11 mouse cellular contexts compared by ENCODE assay signal in the genomic region with DNA sequence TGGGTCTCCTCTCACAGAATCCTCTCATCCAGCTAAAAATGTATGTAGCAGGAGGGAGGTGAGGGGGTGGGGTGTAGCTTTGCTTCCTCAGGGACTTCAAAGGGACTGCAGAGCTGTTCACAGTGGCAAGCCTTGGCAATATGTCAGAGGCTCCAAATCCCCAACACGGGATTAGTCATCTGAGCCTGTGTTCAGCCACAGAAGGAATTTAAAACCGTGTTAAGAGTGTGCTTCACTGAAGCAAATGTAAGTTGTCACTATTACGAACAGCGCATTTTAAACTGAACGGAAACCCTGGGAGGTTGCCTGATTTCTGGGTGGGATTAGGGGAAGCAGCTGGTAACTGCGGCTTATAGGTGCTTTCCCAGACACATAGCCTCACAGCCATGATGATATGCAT.
DNase-seq lines count a peak whose midpoint lies in the region; ATAC-seq and TF ChIP-seq lines count a peak whose summit lies in the region.
"Had no signal": no experiment of that assay in that cellular context is flagged by ENCODE, and none has a peak within 500 bp of the region (broad histone marks: within the 10 kb centered on the region; RNA-seq: fewer than 3 reads in every experiment).

No protein-coding gene starts in this region.

- TF ChIP-seq EP300 in CH12.LX (IDR thresholded peaks at IDR 0.05; ENCODE audit: low read length), result no peak
- no peak for TF ChIP-seq EP300 in stomach, postnatal 0 days (optimal IDR thresholded peaks at IDR 0.05)

- no peak for ATAC-seq in forebrain, embryonic 11.5 days (replicated peaks; ENCODE audit: low FRiP score)
- no peak for ATAC-seq in embryonic facial prominence, embryonic 11.5 days (replicated peaks; ENCODE audit: insufficient number of reproducible peaks, low FRiP score, low TSS enrichment, low read depth)
- peak; percentile 77 for ATAC-seq in midbrain, embryonic 13.5 days
- ATAC-seq in monocyte, adult 5-6 weeks (replicated peaks; ENCODE audit: insufficient number of reproducible peaks, low FRiP score, low TSS enrichment, poor library complexity, severe bottlenecking), result no peak
- no peak for ATAC-seq in stomach, postnatal 0 days (ENCODE audit: low FRiP score, low TSS enrichment)

- TF ChIP-seq CTCF in CH12.LX (conservative IDR thresholded peaks at IDR 0.05 in 1 of 2, IDR thresholded peaks at IDR 0.05 in 1 of 2; ENCODE audit: low read depth in 2 of 2, low read length in 2 of 2), result no peak
- TF ChIP-seq CTCF in stomach, postnatal 0 days (IDR thresholded peaks at IDR 0.05; ENCODE audit: low read depth), result no peak

- H3K4me3 ChIP-seq in forebrain, embryonic 10.5 days, result no peak overlapping the region
- H3K4me3 ChIP-seq in forebrain, embryonic 11.5 days (ENCODE audit: low read depth, low read length), result no peak overlapping the region
- H3K4me3 ChIP-seq in CH12.LX (replicated peaks in 1 of 3; ENCODE audit: low read depth in 2 of 3, low read length in 2 of 3, poor library complexity in 1 of 3), result no peak overlapping the region
- H3K4me3 ChIP-seq in embryonic facial prominence, embryonic 11.5 days (ENCODE audit: low read depth, low read length), result no peak overlapping the region
- no peak overlapping the region for H3K4me3 ChIP-seq in midbrain, embryonic 13.5 days (replicated peaks)
- no peak overlapping the region for H3K4me3 ChIP-seq in stomach, postnatal 0 days (ENCODE audit: low read depth, low read length)
- H3K4me3 ChIP-seq: kidney, embryonic 15.5 days; limb, embryonic 12.5 days; megakaryocyte, embryonic 14.5 days had no signal

- WGBS in forebrain, embryonic 10.5 days, result 15% methylated on average over 6 of the region's 6 CpGs
- 5% methylated on average over 6 of the region's 6 CpGs for WGBS in forebrain, embryonic 11.5 days
- WGBS in embryonic facial prominence, embryonic 11.5 days, result 19% methylated on average over 6 of the region's 6 CpGs
- WGBS in midbrain, embryonic 13.5 days, result 9% methylated on average over 6 of the region's 6 CpGs
- 22% methylated on average over 6 of the region's 6 CpGs for WGBS in stomach, postnatal 0 days

- H3K36me3 ChIP-seq in forebrain, embryonic 10.5 days (replicated peaks), result no peaks in the 10 kb centered on the region
- no peaks in the 10 kb centered on the region for H3K36me3 ChIP-seq in forebrain, embryonic 11.5 days (ENCODE audit: control insufficient read depth, insufficient read depth, low read length)
- no peaks in the 10 kb centered on the region for H3K36me3 ChIP-seq in CH12.LX (replicated peaks in 1 of 2; ENCODE audit: control insufficient read depth in 1 of 2, insufficient read depth in 1 of 2, low read length in 1 of 2)
- H3K36me3 ChIP-seq in embryonic facial prominence, embryonic 11.5 days (replicated peaks; ENCODE audit: control insufficient read depth, insufficient read depth, low read depth, low read length), result no peaks in the 10 kb centered on the region
- H3K36me3 ChIP-seq in midbrain, embryonic 13.5 days, result no peaks in the 10 kb centered on the region
- no peaks in the 10 kb centered on the region for H3K36me3 ChIP-seq in stomach, postnatal 0 days (ENCODE audit: control insufficient read depth, insufficient read depth, low read length)
- H3K36me3 ChIP-seq: kidney, embryonic 15.5 days; limb, embryonic 12.5 days had no signal

- TF ChIP-seq POLR2A in CH12.LX (IDR thresholded peaks at IDR 0.05; ENCODE audit: low read depth, low read length), result no peak

- no peak overlapping the region for H3K4me2 ChIP-seq in forebrain, embryonic 11.5 days (ENCODE audit: low read depth, low read length, severe bottlenecking)
- H3K4me2 ChIP-seq in CH12.LX (ENCODE audit: insufficient read depth, low read depth, poor library complexity, severe bottlenecking), result no peak overlapping the region
- H3K4me2 ChIP-seq in embryonic facial prominence, embryonic 11.5 days (ENCODE audit: low read depth, low read length), result no peak overlapping the region
- no peak overlapping the region for H3K4me2 ChIP-seq in midbrain, embryonic 13.5 days (replicated peaks)
- H3K4me2 ChIP-seq in stomach, postnatal 0 days (replicated peaks; ENCODE audit: low read depth), result no peak overlapping the region
- H3K4me2 ChIP-seq: kidney, embryonic 15.5 days; limb, embryonic 12.5 days had no signal

- H3K79me2 ChIP-seq in CH12.LX (replicated peaks; ENCODE audit: control insufficient read depth, extremely low read depth, insufficient read depth, poor library complexity, severe bottlenecking), result no peaks in the 10 kb centered on the region

- H3K9me3 ChIP-seq in forebrain, embryonic 10.5 days, result no peaks in the 10 kb centered on the region
- H3K9me3 ChIP-seq in forebrain, embryonic 11.5 days (ENCODE audit: control insufficient read depth, low read length), result no peaks in the 10 kb centered on the region
- no peaks in the 10 kb centered on the region for H3K9me3 ChIP-seq in CH12.LX (replicated peaks; ENCODE audit: low read length)
- no peaks in the 10 kb centered on the region for H3K9me3 ChIP-seq in embryonic facial prominence, embryonic 11.5 days (replicated peaks; ENCODE audit: control insufficient read depth, low read length)
- no peaks in the 10 kb centered on the region for H3K9me3 ChIP-seq in midbrain, embryonic 13.5 days
- H3K9me3 ChIP-seq in stomach, postnatal 0 days (ENCODE audit: control insufficient read depth, low read length), result no peaks in the 10 kb centered on the region
- H3K9me3 ChIP-seq: kidney, embryonic 15.5 days; limb, embryonic 12.5 days; megakaryocyte, embryonic 14.5 days had no signal

- H3K4me1 ChIP-seq in forebrain, embryonic 10.5 days, result peaks cover 24% of the 10 kb centered on the region
- no peaks in the 10 kb centered on the region; the same call in 1 of the 2 replicates for H3K4me1 ChIP-seq in forebrain, embryonic 11.5 days (replicated peaks; ENCODE audit: control insufficient read depth, insufficient read depth, low read length)
- H3K4me1 ChIP-seq in CH12.LX (ENCODE audit: control insufficient read depth in 1 of 2, insufficient read depth in 2 of 2), result peaks cover 0 to 11% of the 10 kb centered on the region in 2 experiments; a peak in 1 of 4 replicates
- no peaks in the 10 kb centered on the region for H3K4me1 ChIP-seq in embryonic facial prominence, embryonic 11.5 days (ENCODE audit: control insufficient read depth, insufficient read depth, low read length)
- H3K4me1 ChIP-seq in midbrain, embryonic 13.5 days (replicated peaks), result peaks cover 24% of the 10 kb centered on the region
- H3K4me1 ChIP-seq in stomach, postnatal 0 days (replicated peaks; ENCODE audit: control insufficient read depth, insufficient read depth), result no peaks in the 10 kb centered on the region
- H3K4me1 ChIP-seq: megakaryocyte, embryonic 14.5 days had no signal

- in situ Hi-C loops in CH12.LX (cut with MboI; ENCODE audit: low pct_ligation_motif_present, low pct_unique_long_range_greater_than_20kb, low sequenced_read_pairs), result no loop called here

- no peak overlapping the region for H3K9ac ChIP-seq in forebrain, embryonic 11.5 days (ENCODE audit: low read length)
- H3K9ac ChIP-seq in CH12.LX (ENCODE audit: insufficient read depth, low read depth), result no peak overlapping the region
- no peak overlapping the region for H3K9ac ChIP-seq in embryonic facial prominence, embryonic 11.5 days (replicated peaks; ENCODE audit: low read length)
- H3K9ac ChIP-seq in midbrain, embryonic 13.5 days (replicated peaks), result no peak overlapping the region
- H3K9ac ChIP-seq in stomach, postnatal 0 days (ENCODE audit: low read length), result no peak overlapping the region
- H3K9ac ChIP-seq: kidney, embryonic 15.5 days; limb, embryonic 12.5 days had no signal

- no peak for DNase-seq in forebrain, embryonic 10.5 days (ENCODE audit: extremely low spot score, low spot score)
- no peak for DNase-seq in forebrain, embryonic 11.5 days (ENCODE audit: low spot score)
- peak; percentile 21 for DNase-seq in CH12.LX (ENCODE audit: extremely low read depth)
- DNase-seq in embryonic facial prominence, embryonic 11.5 days (ENCODE audit: low spot score), result peak; percentile 23
- DNase-seq in urinary bladder, postnatal 10 days (ENCODE audit: low spot score), result no peak
- DNase-seq in stomach, postnatal 0 days (ENCODE audit: low spot score), result no peak

- H3K27me3 ChIP-seq in forebrain, embryonic 10.5 days (ENCODE audit: poor library complexity, severe bottlenecking), result peaks cover 12% of the 10 kb centered on the region; the same call in 1 of the 2 replicates
- no peaks in the 10 kb centered on the region for H3K27me3 ChIP-seq in forebrain, embryonic 11.5 days (ENCODE audit: control insufficient read depth, insufficient read depth, low read length)
- H3K27me3 ChIP-seq in CH12.LX (replicated peaks), result peaks cover 62% of the 10 kb centered on the region
- H3K27me3 ChIP-seq in embryonic facial prominence, embryonic 11.5 days (ENCODE audit: control insufficient read depth, insufficient read depth, low read length), result no peaks in the 10 kb centered on the region
- peaks cover 30% of the 10 kb centered on the region for H3K27me3 ChIP-seq in midbrain, embryonic 13.5 days
- no peaks in the 10 kb centered on the region for H3K27me3 ChIP-seq in stomach, postnatal 0 days (ENCODE audit: control insufficient read depth, insufficient read depth, low read length)
- H3K27me3 ChIP-seq: kidney, embryonic 15.5 days; megakaryocyte, embryonic 14.5 days had no signal

- peak overlapping the region; percentile 40; the same call in 1 of the 2 replicates for H3K27ac ChIP-seq in forebrain, embryonic 10.5 days
- H3K27ac ChIP-seq in forebrain, embryonic 11.5 days (ENCODE audit: low read depth, low read length), result no peak overlapping the region
- H3K27ac ChIP-seq in CH12.LX (ENCODE audit: insufficient read depth, low read depth), result no peak overlapping the region
- no peak overlapping the region for H3K27ac ChIP-seq in embryonic facial prominence, embryonic 11.5 days (replicated peaks; ENCODE audit: low read depth, low read length)
- H3K27ac ChIP-seq in midbrain, embryonic 13.5 days, result no peak overlapping the region
- no peak overlapping the region for H3K27ac ChIP-seq in stomach, postnatal 0 days (replicated peaks)
- H3K27ac ChIP-seq: kidney, embryonic 15.5 days; limb, embryonic 12.5 days had no signal

- dilution Hi-C loops in CH12.LX (cut with MboI; ENCODE audit: extremely low pct_ligation_motif_present, extremely low pct_unique_long_range_greater_than_20kb, low sequenced_read_pairs), result no loop called here

- no peak for TF ChIP-seq RAD21 in CH12.LX (IDR thresholded peaks at IDR 0.05; ENCODE audit: low read depth, low read length)

TF ChIP-seq in CH12.LX, 34 proteins besides CTCF, POLR2A, EP300 and RAD21 (continues in another document):
- no peak for TF ChIP-seq ELF1 (IDR thresholded peaks at IDR 0.05; ENCODE audit: low read depth, low read length)
- no peak for TF ChIP-seq TBP (conservative IDR thresholded peaks at IDR 0.05; ENCODE audit: low read depth, low read length)
- TF ChIP-seq ZKSCAN1 (IDR thresholded peaks at IDR 0.05; ENCODE audit: borderline replicate concordance, low read depth, low read length), result no peak
- no peak for TF ChIP-seq MAFK (IDR thresholded peaks at IDR 0.05; ENCODE audit: insufficient replicate concordance, low read length)
- TF ChIP-seq JUND (conservative IDR thresholded peaks at IDR 0.05; ENCODE audit: low read depth, low read length), result no peak
- TF ChIP-seq SMC3 (IDR thresholded peaks at IDR 0.05; ENCODE audit: low read depth, low read length), result no peak
- TF ChIP-seq UBTF (IDR thresholded peaks at IDR 0.05; ENCODE audit: low read depth, low read length), result no peak
- TF ChIP-seq RCOR1 (conservative IDR thresholded peaks at IDR 0.05; ENCODE audit: low read depth, low read length), result no peak
- TF ChIP-seq MAX (IDR thresholded peaks at IDR 0.05; ENCODE audit: low read length), result no peak

Comparison
In these comparisons a context has a peak if more than half of its experiments do, and no peak if none do; other contexts are left out.
1. DNase-seq: peak in CH12.LX (single experiment) and embryonic facial prominence, embryonic 11.5 days (single experiment); none in forebrain, embryonic 10.5 days (single experiment), forebrain, embryonic 11.5 days (single experiment), urinary bladder, postnatal 10 days (single experiment) and stomach, postnatal 0 days (single experiment).